Mouse (Mus musculus) megakaryocyte, embryonic 14.5 days (primary cell): Measurements from ENCODE around the gene Adgrb3.

ENCODE experiments used
- FLI1 ChIP-seq: IDR thresholded peaks from 2 replicates; pipeline ENCODE4 v1.6.1; 2012; ENCODE audit warnings: low read length, inconsistent platforms, mixed read lengths
- GATA1 ChIP-seq: IDR thresholded peaks from 3 replicates; pipeline ENCODE4 v1.6.1; 2012; ENCODE audit warnings: mixed read lengths, low read length, inconsistent platforms, borderline replicate concordance

DNA sequence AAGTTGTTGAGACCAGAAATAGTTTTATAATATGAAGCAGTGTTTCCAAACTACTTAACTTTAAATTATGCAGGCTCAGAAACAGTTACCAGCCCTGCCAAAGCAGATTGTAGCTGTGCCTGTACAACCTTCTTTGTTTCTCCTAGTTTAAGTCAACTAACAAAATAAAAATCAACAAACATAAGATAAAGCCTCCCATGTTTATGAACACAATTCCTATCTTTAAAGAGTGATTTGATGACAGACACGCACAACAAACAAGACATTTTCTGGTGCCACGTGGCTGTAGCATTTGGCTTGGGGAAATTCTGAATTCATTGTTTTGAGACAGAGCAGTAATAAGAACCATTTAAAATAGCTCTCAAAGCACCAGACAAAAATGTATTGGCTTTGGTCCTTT, 60.5 kb downstream of the Adgrb3 start:
- TF ChIP-seq GATA1 (no peak), FLI1 (no peak)
